Mouse (Mus musculus): ENCODE data around the gene Kcnmb3.

GRCm38 (mm10) chr3:32537556-32537955, 45.5 kb upstream of the Kcnmb3 start:
- no peak for TF ChIP-seq CTCF (IDR thresholded peaks at IDR 0.05; ENCODE audit: low read depth)
- no peak for TF ChIP-seq EP300 (IDR thresholded peaks at IDR 0.05; ENCODE audit: low read depth)

Data from liver, embryonic 14.5 days (tissue).